Mouse (Mus musculus): ENCODE results near the gene Il27ra.
"Not testable (repeated sequence)": the region's sequence is repeated elsewhere in the genome, so short reads cannot be mapped to it uniquely, and the experiment has no call there.

Gene Il27ra

DNA sequence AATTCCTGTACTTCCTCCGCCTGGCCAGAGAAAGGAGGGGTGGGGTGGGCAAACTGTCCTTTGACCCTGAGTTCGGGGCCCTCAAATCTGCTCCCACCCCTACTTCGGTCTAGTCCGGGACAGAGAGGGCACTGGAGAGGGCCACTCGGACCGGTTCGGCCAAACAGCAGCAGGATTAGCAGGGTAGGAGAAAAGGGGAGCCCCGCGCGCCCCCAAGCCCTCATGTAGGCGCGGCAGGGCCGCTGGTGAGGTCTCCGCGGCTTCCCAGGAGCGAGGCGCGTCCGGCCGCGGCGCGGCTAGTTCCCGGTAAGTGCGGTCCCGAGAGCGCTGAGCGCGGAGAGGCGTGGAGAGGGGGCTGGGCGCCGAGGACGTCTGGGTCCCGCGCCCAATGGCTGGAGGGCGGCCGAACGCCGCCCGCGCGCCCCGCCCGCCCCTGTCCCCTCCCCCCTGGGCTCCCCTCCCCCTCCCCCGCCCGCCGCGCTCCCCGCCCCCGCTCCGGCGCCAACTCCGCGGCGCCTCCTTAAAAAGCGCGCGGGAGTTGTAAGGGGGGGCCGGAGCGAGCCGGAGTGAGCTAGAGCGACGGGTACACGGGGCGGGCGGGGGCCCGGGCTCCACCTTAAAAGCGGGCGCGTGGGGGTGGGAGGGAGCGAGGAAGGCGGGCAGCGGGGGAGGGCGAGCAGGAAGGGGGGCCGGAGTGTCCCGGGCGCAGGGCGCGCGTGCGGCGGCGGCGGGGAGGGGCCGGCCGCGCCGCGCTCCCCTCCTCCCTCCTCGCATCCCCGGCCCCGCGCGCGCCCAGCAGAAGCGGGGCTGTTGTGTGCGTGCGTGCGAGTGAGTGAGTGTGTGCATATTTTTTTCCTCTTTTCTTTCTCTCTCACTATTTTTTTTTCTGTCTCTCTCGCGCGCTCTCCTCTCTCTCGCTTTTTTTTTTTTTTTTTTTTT lies 45.6 kb downstream of the Il27ra start:
- DNase-seq (ENCODE audit: low spot score), result peak; percentile 94

DNA sequence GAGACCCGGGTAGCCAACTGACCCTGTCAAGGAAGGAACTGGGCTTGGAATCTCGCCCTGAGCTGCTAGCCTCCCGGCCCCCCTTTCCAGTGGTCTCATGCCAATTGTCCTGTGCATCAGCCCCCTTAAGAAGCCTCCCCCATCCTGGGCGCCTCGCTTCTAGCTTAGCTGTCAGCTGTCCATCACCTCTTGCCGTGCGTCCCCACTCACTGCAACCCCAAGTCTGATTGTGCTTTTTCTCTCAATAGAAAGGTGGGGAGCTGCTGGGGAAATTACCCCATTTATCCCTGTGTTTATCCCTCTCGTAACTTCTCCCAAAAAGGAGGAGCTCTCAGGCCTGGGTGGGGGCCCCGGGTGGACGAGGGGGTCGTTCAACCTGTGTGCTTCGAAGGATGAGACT lies 46.4 kb downstream of the Il27ra start:
- peak; percentile 58 for DNase-seq (ENCODE audit: low spot score)

DNA sequence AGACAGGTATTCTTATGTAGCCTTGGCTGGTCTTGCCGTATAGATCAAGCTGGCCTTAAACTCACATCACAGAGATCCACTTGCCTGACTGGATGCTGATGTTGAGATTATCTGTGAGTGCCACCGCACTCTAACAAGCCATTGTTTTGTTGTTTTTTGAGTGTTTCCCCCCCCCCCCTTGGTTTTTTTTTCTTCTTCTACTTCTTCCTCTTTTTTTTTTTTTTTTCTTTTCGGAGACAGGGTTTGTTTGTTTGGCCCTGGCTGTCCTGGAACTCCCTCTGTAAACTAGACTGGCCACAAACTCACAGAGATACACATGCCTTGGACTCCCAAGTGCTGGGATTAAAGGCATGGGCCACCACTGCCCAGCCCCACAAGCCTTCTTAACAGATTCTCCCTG lies 48.4 kb downstream of the Il27ra start:
- no peak for DNase-seq (ENCODE audit: low spot score)

DNA sequence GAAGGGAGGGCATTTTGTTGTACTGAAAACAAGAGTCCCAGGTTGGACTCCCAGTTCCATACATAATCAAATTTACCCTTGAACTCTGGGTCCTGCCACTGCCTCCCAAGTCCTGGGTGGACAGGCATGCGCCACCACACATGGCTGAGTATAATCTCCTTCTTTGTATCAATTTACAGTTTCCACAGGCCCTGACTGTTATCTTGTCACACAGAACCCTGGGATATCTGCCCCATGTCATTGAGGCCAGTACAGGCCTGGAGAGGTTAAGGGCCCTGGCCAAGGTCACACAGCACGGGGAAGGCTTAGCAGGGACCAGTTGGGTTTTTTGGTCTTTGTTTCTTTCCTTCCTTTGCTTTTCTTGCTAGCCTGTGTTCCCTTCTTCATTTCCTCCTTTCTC lies 49.9 kb downstream of the Il27ra start:
- no peak for DNase-seq (ENCODE audit: low spot score)

DNA sequence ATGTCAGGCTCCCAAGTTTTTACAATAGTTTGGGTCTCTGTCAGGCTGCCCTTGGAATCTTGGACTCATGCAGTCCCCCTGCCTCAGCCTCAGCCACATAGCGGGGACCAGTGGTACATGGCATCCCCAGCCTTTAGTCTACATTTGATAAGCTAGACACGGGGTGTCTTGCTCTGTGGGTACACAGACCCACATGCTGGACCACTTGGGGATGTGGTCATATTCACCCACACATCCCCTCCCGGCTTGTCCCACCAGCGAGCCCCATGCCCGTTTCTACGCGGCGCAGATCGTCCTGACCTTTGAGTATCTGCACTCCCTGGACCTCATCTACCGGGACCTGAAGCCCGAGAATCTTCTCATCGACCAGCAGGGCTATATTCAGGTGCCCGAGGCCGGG lies 52.2 kb downstream of the Il27ra start:
- DNase-seq (ENCODE audit: low spot score), result no peak

DNA sequence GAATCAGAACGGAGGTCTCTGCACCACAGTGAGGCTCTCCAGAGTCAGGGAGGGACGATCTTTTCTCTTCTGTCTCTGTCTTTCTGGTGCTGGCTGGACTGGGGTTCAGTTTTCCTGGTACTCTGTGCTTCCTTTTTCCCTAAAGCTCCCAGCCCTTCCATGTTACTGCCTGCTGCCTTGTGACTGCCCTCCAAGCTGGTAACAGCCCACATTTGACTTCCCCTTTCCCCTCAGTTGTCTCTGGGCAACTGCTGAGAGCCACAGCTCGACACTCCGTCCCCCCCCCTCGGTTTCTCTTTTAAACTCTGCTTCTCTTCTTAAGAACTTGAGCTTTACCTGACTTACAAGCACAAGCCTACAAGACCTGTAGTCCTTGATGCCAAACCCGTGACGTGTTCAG lies 53.1 kb downstream of the Il27ra start:
- DNase-seq (ENCODE audit: low spot score), result no peak

DNA sequence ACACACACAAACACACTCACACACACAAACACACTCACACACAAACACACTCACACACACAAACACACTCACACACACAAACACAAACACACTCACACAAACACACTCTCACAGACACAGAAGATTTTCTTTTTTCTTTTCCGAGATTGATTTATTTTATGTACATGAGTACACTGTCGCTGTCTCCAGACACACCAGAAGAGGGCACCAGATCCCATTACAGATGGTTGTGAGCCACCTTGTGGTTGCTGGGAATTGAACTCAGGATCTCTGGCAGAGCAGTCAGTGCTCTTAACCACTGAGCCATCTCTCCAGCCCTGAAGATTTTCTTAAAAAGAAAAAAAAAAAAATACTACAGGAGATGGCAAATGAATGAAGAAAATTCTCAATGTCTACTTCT lies 59.2 kb downstream of the Il27ra start:
- not testable (repeated sequence) for DNase-seq (ENCODE audit: low spot score)

DNA sequence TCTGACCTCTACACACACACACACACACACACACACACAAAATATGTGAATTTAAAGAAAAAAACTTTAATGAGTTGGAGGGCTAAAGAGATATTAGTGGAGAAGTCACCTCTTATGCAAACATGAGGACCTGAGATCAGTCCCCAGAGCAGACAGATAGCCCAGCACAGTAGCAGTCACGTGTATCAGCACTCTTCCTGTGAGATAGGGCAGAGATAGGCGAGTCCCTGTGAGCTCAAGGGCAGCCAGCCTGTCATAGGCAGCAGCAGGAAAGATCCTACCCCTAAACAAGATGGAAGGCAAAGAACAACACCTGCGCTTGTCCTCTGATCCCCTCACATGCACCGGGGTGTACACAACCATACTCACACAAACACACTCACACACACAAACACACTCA lies 59.9 kb downstream of the Il27ra start:
- DNase-seq (ENCODE audit: low spot score), result no peak

DNA sequence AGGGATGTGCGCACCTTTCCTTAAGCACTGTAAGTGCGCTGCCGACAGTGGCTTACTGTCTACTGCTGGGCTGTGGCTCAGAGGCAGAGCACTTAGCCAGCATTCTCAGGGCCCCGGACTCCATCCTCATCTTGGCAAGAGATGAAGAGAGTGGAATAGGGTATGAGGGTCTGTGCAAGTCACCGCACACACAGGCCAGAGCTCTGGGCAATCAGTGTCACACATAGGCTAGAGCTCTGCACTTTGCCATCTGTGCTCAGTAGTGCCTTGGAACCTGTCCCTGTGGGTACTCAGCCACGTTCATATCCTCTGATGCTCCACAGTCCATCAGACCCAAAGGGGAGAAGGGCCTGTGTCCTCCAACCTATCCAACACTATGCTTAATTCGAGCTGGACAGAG lies 60.9 kb downstream of the Il27ra start:
- DNase-seq (ENCODE audit: low spot score), result no peak

DNA sequence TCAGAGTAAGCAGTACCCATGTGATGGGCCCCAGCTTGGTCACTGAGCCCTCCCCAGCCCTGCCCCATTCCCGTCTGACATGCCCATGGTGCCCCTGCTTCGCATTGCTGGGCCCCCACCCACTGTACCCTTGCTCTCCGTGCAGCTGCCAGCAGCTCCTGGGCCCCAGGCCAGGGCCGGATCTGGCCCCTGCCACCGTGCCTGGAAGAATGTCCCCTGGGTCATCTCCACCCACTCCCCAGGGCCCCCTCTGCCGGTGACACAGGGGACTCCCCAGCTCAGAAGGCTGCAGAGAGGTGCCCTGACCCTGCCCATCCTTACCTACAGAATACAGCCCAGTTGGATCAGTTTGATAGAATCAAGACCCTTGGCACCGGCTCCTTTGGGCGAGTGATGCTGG lies 61.5 kb downstream of the Il27ra start:
- peak; percentile 44 for DNase-seq (ENCODE audit: low spot score)
